Mouse (Mus musculus): ENCODE data around the gene Gm13212. TPM values are rescaled to one million over a fixed set of nuclear protein-coding genes. Genes with fewer than 3 reads are reported as not detected.
"Not testable (repeated sequence)": the region's sequence is repeated elsewhere in the genome, so short reads cannot be mapped to it uniquely, and the experiment has no call there.

Gene Gm13212
- polyA plus RNA-seq (2015; fragmentation: Nextera tagmentation; extraction: Ambion mirVana): 0.25 and 0.26 TPM in 2 replicates

GRCm38 (mm10) chr4:145585078-145585477 lies at the start of gene Gm13212:
TSS of gene Gm13212 (plus strand) at chr4:145585166.
- H3K4me3 ChIP-seq; H3K27me3 ChIP-seq; H3K9me3 ChIP-seq; ATAC-seq (ENCODE audit: low FRiP score); H3K4me1 ChIP-seq (replicated peaks); H3K4me2 ChIP-seq; H3K27ac ChIP-seq; H3K9ac ChIP-seq; H3K36me3 ChIP-seq: not testable (repeated sequence)
- WGBS: 29% methylated on average over 11 of the region's 11 CpGs

- not testable (repeated sequence) for H3K27ac ChIP-seq; H3K36me3 ChIP-seq; H3K4me2 ChIP-seq; H3K4me3 ChIP-seq; H3K27me3 ChIP-seq; ATAC-seq (ENCODE audit: low FRiP score); H3K4me1 ChIP-seq (replicated peaks); H3K9ac ChIP-seq
- peaks cover 49% of the 10 kb centered on the region for H3K9me3 ChIP-seq
- WGBS: 86% methylated on average over 5 of the region's 5 CpGs
Observed at GRCm38 (mm10) chr4:145543861-145544260, 41.1 kb upstream of the Gm13212 start.

GRCm38 (mm10) chr4:145545106-145545505 lies 39.9 kb upstream of the Gm13212 start:
- not testable (repeated sequence) for H3K4me1 ChIP-seq (replicated peaks); ATAC-seq (ENCODE audit: low FRiP score); H3K27ac ChIP-seq; H3K27me3 ChIP-seq; H3K36me3 ChIP-seq; H3K9ac ChIP-seq; H3K4me2 ChIP-seq; H3K4me3 ChIP-seq
- H3K9me3 ChIP-seq: peaks cover 50% of the 10 kb centered on the region
- 18% methylated on average over 2 of the region's 2 CpGs for WGBS

- not testable (repeated sequence) for H3K36me3 ChIP-seq; H3K4me2 ChIP-seq; H3K27me3 ChIP-seq; H3K4me3 ChIP-seq; H3K9ac ChIP-seq; H3K27ac ChIP-seq; ATAC-seq (ENCODE audit: low FRiP score); H3K4me1 ChIP-seq (replicated peaks)
- 72% methylated on average over 6 of the region's 6 CpGs for WGBS
- H3K9me3 ChIP-seq: peaks cover 47% of the 10 kb centered on the region
Observed at GRCm38 (mm10) chr4:145545734-145546349, 39.1 kb upstream of the Gm13212 start.

DNA sequence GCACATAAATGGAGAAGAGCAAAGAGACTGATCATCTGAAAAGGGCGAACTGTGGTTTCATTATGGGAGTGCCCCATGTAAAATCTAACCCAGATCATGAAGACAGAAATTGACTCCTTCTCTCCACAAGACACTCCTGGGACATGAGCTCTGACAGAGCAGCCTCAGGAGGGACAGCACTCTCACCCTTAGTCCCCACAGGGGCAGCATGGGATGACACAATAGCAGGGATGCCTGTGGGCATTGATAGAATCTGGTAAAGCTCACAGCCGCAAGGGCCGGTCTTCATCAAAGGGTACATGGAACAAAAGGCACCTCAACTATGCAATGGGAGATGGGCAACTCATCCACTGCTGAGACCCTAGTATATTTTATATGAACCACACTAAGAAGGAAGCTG lies 38.5 kb upstream of the Gm13212 start:
- not testable (repeated sequence) for H3K27ac ChIP-seq; H3K36me3 ChIP-seq; H3K9ac ChIP-seq; ATAC-seq (ENCODE audit: low FRiP score); H3K4me2 ChIP-seq; H3K4me3 ChIP-seq; H3K4me1 ChIP-seq (replicated peaks); H3K27me3 ChIP-seq
- WGBS: 87% methylated on average over 3 of the region's 3 CpGs
- peaks cover 43% of the 10 kb centered on the region for H3K9me3 ChIP-seq

DNA sequence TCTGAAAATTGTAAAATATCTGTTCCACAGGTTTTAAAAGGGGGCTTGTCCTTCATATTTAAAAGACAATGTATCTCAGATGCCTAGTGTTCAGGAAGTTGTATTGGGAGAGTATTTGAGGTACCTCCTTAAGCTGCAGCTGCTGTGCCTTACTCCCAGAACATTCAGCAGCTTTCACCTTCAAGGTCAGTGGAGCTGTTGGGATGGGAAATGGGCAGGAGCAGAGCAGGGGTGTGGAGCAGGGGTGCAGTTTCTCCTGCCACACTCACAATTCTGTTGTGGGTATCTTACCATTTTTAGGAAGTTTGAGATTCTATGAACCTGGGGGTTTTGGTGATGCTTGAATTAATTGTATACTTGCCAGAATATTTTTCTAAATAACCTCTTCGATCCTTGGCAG lies 28.3 kb upstream of the Gm13212 start:
- no peaks in the 10 kb centered on the region for H3K4me1 ChIP-seq (replicated peaks)
- H3K9me3 ChIP-seq: peaks cover 41% of the 10 kb centered on the region
- no peaks in the 10 kb centered on the region for H3K36me3 ChIP-seq
- no peak for ATAC-seq (ENCODE audit: low FRiP score)
- 73% methylated on average over 1 of the region's 1 CpGs for WGBS
- H3K27me3 ChIP-seq: no peaks in the 10 kb centered on the region
- no peak overlapping the region for H3K4me3 ChIP-seq
- H3K4me2 ChIP-seq: no peak overlapping the region
- no peak overlapping the region for H3K27ac ChIP-seq
- no peak overlapping the region for H3K9ac ChIP-seq

GRCm38 (mm10) chr4:145559505-145560099 lies 25.4 kb upstream of the Gm13212 start:
- Histone ChIP-seq H3K4me3 (no peak overlapping the region), H3K9me3 (peaks cover 48% of the 10 kb centered on the region)
- WGBS: 42% methylated on average over 3 of the region's 3 CpGs

GRCm38 (mm10) chr4:145564111-145564821 lies 20.7 kb upstream of the Gm13212 start:
- no peak for ATAC-seq (ENCODE audit: low FRiP score)
- H3K36me3 ChIP-seq: no peaks in the 10 kb centered on the region

More at GRCm38 (mm10) chr4:145559505-145560099, 25.4 kb upstream of the Gm13212 start:
- H3K4me2 ChIP-seq: no peak overlapping the region
- no peaks in the 10 kb centered on the region for H3K36me3 ChIP-seq
- H3K27me3 ChIP-seq: no peaks in the 10 kb centered on the region
- no peak for ATAC-seq (ENCODE audit: low FRiP score)
- no peak overlapping the region for H3K9ac ChIP-seq
- no peak overlapping the region for H3K27ac ChIP-seq
- no peaks in the 10 kb centered on the region for H3K4me1 ChIP-seq (replicated peaks)

GRCm38 (mm10) chr4:145570461-145570860 lies 14.5 kb upstream of the Gm13212 start:
- H3K27ac ChIP-seq; H3K36me3 ChIP-seq; H3K4me3 ChIP-seq; ATAC-seq (ENCODE audit: low FRiP score); H3K4me1 ChIP-seq (replicated peaks); H3K4me2 ChIP-seq; H3K27me3 ChIP-seq; H3K9ac ChIP-seq: not testable (repeated sequence)
- 92% methylated on average over 9 of the region's 10 CpGs for WGBS
- H3K9me3 ChIP-seq: peaks cover 25% of the 10 kb centered on the region

More at GRCm38 (mm10) chr4:145564111-145564821, 20.7 kb upstream of the Gm13212 start:
- 69% methylated on average over 3 of the region's 3 CpGs for WGBS
- H3K4me2 ChIP-seq: no peak overlapping the region
- H3K4me3 ChIP-seq: no peak overlapping the region
- H3K27me3 ChIP-seq: no peaks in the 10 kb centered on the region
- peaks cover 43% of the 10 kb centered on the region for H3K9me3 ChIP-seq
- H3K4me1 ChIP-seq (replicated peaks): no peaks in the 10 kb centered on the region
- no peak overlapping the region for H3K27ac ChIP-seq
- H3K9ac ChIP-seq: no peak overlapping the region

GRCm38 (mm10) chr4:145576623-145577022 lies 8.3 kb upstream of the Gm13212 start:
- not testable (repeated sequence) for H3K27ac ChIP-seq; H3K36me3 ChIP-seq; H3K4me3 ChIP-seq; H3K4me1 ChIP-seq (replicated peaks); H3K9ac ChIP-seq; H3K27me3 ChIP-seq; ATAC-seq (ENCODE audit: low FRiP score); H3K4me2 ChIP-seq
- H3K9me3 ChIP-seq: peaks cover 24% of the 10 kb centered on the region
- 93% methylated on average over 8 of the region's 8 CpGs for WGBS

GRCm38 (mm10) chr4:145580333-145580732 lies 4.6 kb upstream of the Gm13212 start:
- H3K9me3 ChIP-seq: peaks cover 15% of the 10 kb centered on the region
- H3K4me1 ChIP-seq (replicated peaks); H3K4me2 ChIP-seq; H3K27me3 ChIP-seq; H3K36me3 ChIP-seq; H3K27ac ChIP-seq; H3K9ac ChIP-seq; H3K4me3 ChIP-seq; ATAC-seq (ENCODE audit: low FRiP score): not testable (repeated sequence)
- WGBS: 79% methylated on average over 1 of the region's 1 CpGs

DNA sequence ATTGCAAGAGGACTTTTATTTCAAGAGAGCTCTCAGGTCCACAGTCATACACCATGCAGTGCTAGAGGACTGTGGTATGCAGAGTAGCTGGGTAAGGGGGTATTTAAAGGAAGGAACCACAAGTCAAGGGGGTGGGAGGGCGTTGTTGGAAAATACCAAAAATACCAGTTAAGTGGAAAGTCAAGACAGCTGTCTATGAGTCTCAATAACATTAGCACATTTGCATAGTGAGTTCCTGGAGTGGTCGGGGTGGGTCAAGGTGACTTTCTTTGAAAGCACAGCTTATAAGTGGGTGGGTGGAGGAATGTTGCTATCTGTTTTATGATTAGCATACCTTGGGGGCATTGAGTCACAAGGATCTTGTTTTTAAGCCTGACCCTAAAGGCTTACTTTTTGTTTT lies 1.1 kb downstream of the Gm13212 start:
- not testable (repeated sequence) for H3K27ac ChIP-seq; H3K4me3 ChIP-seq; H3K4me2 ChIP-seq; H3K36me3 ChIP-seq; H3K9ac ChIP-seq; H3K27me3 ChIP-seq; H3K4me1 ChIP-seq (replicated peaks); ATAC-seq (ENCODE audit: low FRiP score); H3K9me3 ChIP-seq
- whole genome bisulfite sequencing: 85% methylated on average over 2 of the region's 2 CpGs

DNA sequence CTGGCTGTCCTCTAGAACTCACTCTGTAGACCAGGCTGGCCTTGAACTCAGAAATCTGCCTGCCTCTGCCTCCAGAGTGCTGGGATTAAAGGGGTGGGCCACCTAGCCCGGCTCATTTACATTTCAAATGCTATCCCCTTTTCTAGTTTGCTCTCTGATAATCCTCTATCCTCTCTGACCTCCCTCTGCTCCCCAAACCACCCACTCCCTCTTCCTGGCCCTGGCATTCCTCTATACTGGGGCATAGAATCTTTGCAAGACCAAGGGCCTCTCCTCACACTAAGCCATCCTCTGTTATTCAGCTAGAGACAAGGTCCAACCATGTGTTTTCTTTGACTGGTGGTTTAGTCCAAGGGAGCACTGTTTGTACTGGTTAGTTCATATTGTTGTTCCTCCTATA lies 9.2 kb downstream of the Gm13212 start:
- H3K27me3 ChIP-seq; H3K4me1 ChIP-seq (replicated peaks); H3K4me2 ChIP-seq; H3K27ac ChIP-seq; H3K9ac ChIP-seq; H3K9me3 ChIP-seq; H3K36me3 ChIP-seq; H3K4me3 ChIP-seq; ATAC-seq (ENCODE audit: low FRiP score): not testable (repeated sequence)
- WGBS: 69% methylated on average over 1 of the region's 1 CpGs
